ENCODE assay signal across 24 mouse cellular contexts in the genomic region with DNA sequence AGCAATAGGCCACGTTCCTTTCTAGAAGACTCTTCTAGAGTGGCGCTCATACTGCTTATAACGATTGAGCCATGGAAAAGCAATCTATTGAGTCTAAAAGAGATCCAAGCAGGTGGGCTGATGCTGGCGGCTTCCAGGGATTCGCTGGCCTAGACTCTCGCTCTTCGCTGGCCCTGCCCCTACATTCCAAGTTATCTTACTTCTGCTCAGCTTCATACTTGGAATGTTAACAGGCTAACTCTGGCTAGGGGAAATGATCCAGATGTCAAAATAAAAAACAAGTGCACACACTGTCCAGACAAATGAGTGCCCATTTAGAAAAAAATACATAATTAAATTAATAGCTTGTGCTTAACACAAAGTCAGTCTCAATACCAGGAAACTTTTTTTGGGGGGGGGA.
"Had no signal": no experiment of that assay in that cellular context is flagged by ENCODE, and none has a peak within 500 bp of the region (broad histone marks: within the 10 kb centered on the region; RNA-seq: fewer than 3 reads in every experiment).

No protein-coding gene starts in this region.

- H3K4me2 ChIP-seq: limb, embryonic 13.5 days; liver, embryonic 12.5 days; liver, embryonic 15.5 days; lung, embryonic 15.5 days; midbrain, embryonic 13.5 days; neural tube, embryonic 13.5 days had no signal

- DNase-seq: kidney, adult 9 months; kidney, postnatal 14 days; kidney, postnatal 4 days; liver; lung, adult 18-20 months; lung, postnatal 10 days; lung, postnatal 36 days; right cerebral cortex, adult 18-20 months; right cerebral cortex, postnatal 14 days; right cerebral cortex, postnatal 4 days; thymus, adult 2 months; thymus, postnatal 14 days had no signal

- H3K9me3 ChIP-seq: limb, embryonic 10.5 days; limb, embryonic 13.5 days; liver, embryonic 12.5 days; liver, embryonic 15.5 days; lung, embryonic 15.5 days; midbrain, embryonic 10.5 days; midbrain, embryonic 13.5 days; neural tube, embryonic 13.5 days had no signal

- ATAC-seq: liver, embryonic 12.5 days; midbrain, embryonic 13.5 days; midbrain, embryonic 16.5 days had no signal

- H3K27ac ChIP-seq: limb, embryonic 10.5 days; limb, embryonic 13.5 days; liver, embryonic 12.5 days; liver, embryonic 15.5 days; lung, embryonic 15.5 days; midbrain, embryonic 10.5 days; midbrain, embryonic 13.5 days; neural tube, embryonic 13.5 days; stomach, postnatal 0 days had no signal

- H3K4me3 ChIP-seq: limb, embryonic 10.5 days; limb, embryonic 13.5 days; liver, embryonic 12.5 days; liver, embryonic 15.5 days; lung, embryonic 15.5 days; megakaryocyte, embryonic 14.5 days; midbrain, embryonic 10.5 days; midbrain, embryonic 13.5 days; myocyte; neural tube, embryonic 13.5 days had no signal

- H3K4me1 ChIP-seq: limb, embryonic 10.5 days; limb, embryonic 13.5 days; liver, embryonic 12.5 days; liver, embryonic 15.5 days; lung, embryonic 15.5 days; midbrain, embryonic 10.5 days; midbrain, embryonic 13.5 days; neural tube, embryonic 13.5 days had no signal

- H3K36me3 ChIP-seq: limb, embryonic 10.5 days; limb, embryonic 13.5 days; liver, embryonic 12.5 days; liver, embryonic 15.5 days; lung, embryonic 15.5 days; midbrain, embryonic 10.5 days; midbrain, embryonic 13.5 days; neural tube, embryonic 13.5 days had no signal

- H3K27me3 ChIP-seq: limb, embryonic 13.5 days; liver, embryonic 12.5 days; liver, embryonic 15.5 days; lung, embryonic 15.5 days; midbrain, embryonic 13.5 days; neural tube, embryonic 13.5 days had no signal

- H3K9ac ChIP-seq: limb, embryonic 13.5 days; liver, embryonic 12.5 days; liver, embryonic 15.5 days; lung, embryonic 15.5 days; midbrain, embryonic 13.5 days; neural tube, embryonic 13.5 days had no signal
